Mouse (Mus musculus): ENCODE results near the gene Bcl11a. TPM values are rescaled to one million over a fixed set of nuclear protein-coding genes. Genes with fewer than 3 reads are reported as not detected.
A peak's percentile ranks its signal among the peaks of the same experiment; 100 is the strongest.

The Bcl11a gene
- total and polyA plus RNA-seq, 3 experiments: 37.0 to 112 (median 83.8) TPM

- no peak for TF ChIP-seq POLR2AphosphoS5 (IDR thresholded peaks at IDR 0.05; ENCODE audit: borderline replicate concordance, low read depth, low read length)
- no peak for TF ChIP-seq ELF1 (IDR thresholded peaks at IDR 0.05; ENCODE audit: low read depth, low read length)
- peak; percentile 69; the same call in 1 of the 2 replicates for TF ChIP-seq ZMIZ1 (IDR thresholded peaks at IDR 0.05; ENCODE audit: low read depth, low read length)
- TF ChIP-seq ZKSCAN1 (IDR thresholded peaks at IDR 0.05; ENCODE audit: low read depth, low read length): no peak
- peak; percentile 96 for TF ChIP-seq ETS1 (IDR thresholded peaks at IDR 0.05; ENCODE audit: low read depth, low read length)
- peak; percentile 100 for TF ChIP-seq TCF12 (IDR thresholded peaks at IDR 0.05; ENCODE audit: low read depth, low read length)
- TF ChIP-seq ZNF384 (IDR thresholded peaks at IDR 0.05; ENCODE audit: low read depth, low read length): no peak
- peak; percentile 100 for TF ChIP-seq MYB (IDR thresholded peaks at IDR 0.05; ENCODE audit: low read depth, low read length)
- peak; percentile 73 for TF ChIP-seq CHD2 (IDR thresholded peaks at IDR 0.05; ENCODE audit: low read length)
- TF ChIP-seq CTCF (IDR thresholded peaks at IDR 0.05 in 2 of 3, conservative IDR thresholded peaks at IDR 0.05 in 1 of 3; ENCODE audit: control insufficient read depth in 1 of 3, insufficient read depth in 1 of 3, low read depth in 2 of 3, low read length in 3 of 3, poor library complexity in 1 of 3, severe bottlenecking in 1 of 3): no peak
- TF ChIP-seq TAL1 (IDR thresholded peaks at IDR 0.05; ENCODE audit: low read length): peak; percentile 87
Observed at GRCm38 (mm10) chr11:24136084-24136785, 58.4 kb downstream of the Bcl11a start (continued).

GRCm38 (mm10) chr11:24137891-24138290 lies 60.0 kb downstream of the Bcl11a start:
- Histone ChIP-seq H3K4me1 (ENCODE audit: control insufficient read depth in 1 of 2, insufficient read depth in 2 of 2, low read length in 2 of 2) (peaks cover 49 to 67% of the 10 kb centered on the region in 2 experiments), H3K36me3 (ENCODE audit: control insufficient read depth in 1 of 2, insufficient read depth in 2 of 2, low read length in 2 of 2) (peaks cover 39 to 80% of the 10 kb centered on the region in 2 experiments), H3K27ac (ENCODE audit: control insufficient read depth, low read depth, low read length) (peak overlapping the region; percentile 100), H3K27me3 (ENCODE audit: control insufficient read depth in 1 of 2, insufficient read depth in 2 of 2, low read length in 2 of 2) (no peaks in the 10 kb centered on the region), H3K79me2 (ENCODE audit: control insufficient read depth, insufficient read depth, low read length, poor library complexity) (peaks cover 75% of the 10 kb centered on the region), H3K9me3 (replicated peaks; ENCODE audit: insufficient read depth, low read length) (no peaks in the 10 kb centered on the region), H3K4me3 (ENCODE audit: control insufficient read depth in 1 of 2, insufficient read depth in 1 of 2, low read depth in 2 of 2, low read length in 2 of 2) (no peak overlapping the region), H3K9ac (ENCODE audit: control insufficient read depth, low read depth, low read length, poor library complexity, severe bottlenecking) (peak overlapping the region; percentile 74)
- no peak for DNase-seq (ENCODE audit: low read depth, low spot score)
- TF ChIP-seq USF2 (IDR thresholded peaks at IDR 0.05; ENCODE audit: borderline replicate concordance in 1 of 2, insufficient read depth in 1 of 2, low read depth in 1 of 2, low read length in 2 of 2): no peak
- no peak for TF ChIP-seq ZNF384 (IDR thresholded peaks at IDR 0.05; ENCODE audit: low read depth, low read length)
- no peak for TF ChIP-seq MYB (IDR thresholded peaks at IDR 0.05; ENCODE audit: low read depth, low read length)
- TF ChIP-seq HCFC1 (IDR thresholded peaks at IDR 0.05; ENCODE audit: low read depth, low read length): no peak
- no peak for TF ChIP-seq TAL1 (IDR thresholded peaks at IDR 0.05; ENCODE audit: low read length)
- 0 out of 2 replicates have a peak, but pooled peaks have one; percentile 66 for TF ChIP-seq CHD1 (IDR thresholded peaks at IDR 0.05; ENCODE audit: low read depth, low read length)
- TF ChIP-seq ZMIZ1 (IDR thresholded peaks at IDR 0.05; ENCODE audit: low read depth, low read length): no peak
- no peak for TF ChIP-seq POLR2A (IDR thresholded peaks at IDR 0.05; ENCODE audit: control insufficient read depth in 1 of 2, insufficient read depth in 1 of 2, low read depth in 1 of 2, low read length in 2 of 2, poor library complexity in 1 of 2)
- TF ChIP-seq MAX (IDR thresholded peaks at IDR 0.05; ENCODE audit: low read length): 0 out of 2 replicates have a peak, but pooled peaks have one; percentile 22
- no peak for TF ChIP-seq CHD2 (IDR thresholded peaks at IDR 0.05; ENCODE audit: low read length)
- TF ChIP-seq UBTF (IDR thresholded peaks at IDR 0.05; ENCODE audit: borderline replicate concordance, insufficient read depth, low read depth, low read length): no peak
- 0 out of 2 replicates have a peak, but pooled peaks have one; percentile 34 for TF ChIP-seq TCF12 (IDR thresholded peaks at IDR 0.05; ENCODE audit: low read depth, low read length)
- peak; percentile 61 for TF ChIP-seq ETS1 (IDR thresholded peaks at IDR 0.05; ENCODE audit: low read depth, low read length)
- no peak for TF ChIP-seq POLR2AphosphoS5 (IDR thresholded peaks at IDR 0.05; ENCODE audit: borderline replicate concordance, low read depth, low read length)
- TF ChIP-seq GABPA (IDR thresholded peaks at IDR 0.05; ENCODE audit: low read depth, low read length): no peak
- peak; percentile 15; the same call in 1 of the 2 replicates for TF ChIP-seq POLR2AphosphoS2 (IDR thresholded peaks at IDR 0.05; ENCODE audit: low read length)
- TF ChIP-seq NELFE (IDR thresholded peaks at IDR 0.05; ENCODE audit: low read depth, low read length): no peak
- TF ChIP-seq ELF1 (IDR thresholded peaks at IDR 0.05; ENCODE audit: low read depth, low read length): no peak
- no peak for TF ChIP-seq E2F4 (IDR thresholded peaks at IDR 0.05; ENCODE audit: borderline replicate concordance, low read depth, low read length)
- TF ChIP-seq SIN3A (IDR thresholded peaks at IDR 0.05; ENCODE audit: low read length): 0 out of 2 replicates have a peak, but pooled peaks have one; percentile 32
- no peak for TF ChIP-seq ZKSCAN1 (IDR thresholded peaks at IDR 0.05; ENCODE audit: low read depth, low read length)
- TF ChIP-seq BHLHE40 (IDR thresholded peaks at IDR 0.05; ENCODE audit: borderline replicate concordance, low read depth, low read length): no peak
- TF ChIP-seq MAFK (IDR thresholded peaks at IDR 0.05; ENCODE audit: borderline replicate concordance, low read depth, low read length): peak; percentile 84
- TF ChIP-seq KAT2A (conservative IDR thresholded peaks at IDR 0.05; ENCODE audit: low read depth, low read length): no peak
- TF ChIP-seq ZC3H11A (IDR thresholded peaks at IDR 0.05; ENCODE audit: low read depth, low read length): no peak
- TF ChIP-seq RCOR1 (IDR thresholded peaks at IDR 0.05; ENCODE audit: low read depth, low read length): peak; percentile 33
- no peak for TF ChIP-seq JUND (IDR thresholded peaks at IDR 0.05; ENCODE audit: low read depth, low read length)
- TF ChIP-seq CTCF (IDR thresholded peaks at IDR 0.05 in 2 of 3, conservative IDR thresholded peaks at IDR 0.05 in 1 of 3; ENCODE audit: control insufficient read depth in 1 of 3, insufficient read depth in 1 of 3, low read depth in 2 of 3, low read length in 3 of 3, poor library complexity in 1 of 3, severe bottlenecking in 1 of 3): no peak
- TF ChIP-seq MYC (IDR thresholded peaks at IDR 0.05; ENCODE audit: low read depth, low read length): 0 out of 2 replicates have a peak, but pooled peaks have one; percentile 39
- TF ChIP-seq GATA1 (IDR thresholded peaks at IDR 0.05; ENCODE audit: low read depth, low read length): no peak
- TF ChIP-seq EP300 (IDR thresholded peaks at IDR 0.05; ENCODE audit: low read depth in 1 of 2, low read length in 2 of 2): peak; percentile 28 to 74

All from MEL (cell line).